Mouse (Mus musculus) heart, embryonic 13.5 days (tissue): ENCODE measurements at regions not wholly inside any gene's neighbourhood (a gene's known extent, or its start where the extent isn't known, plus 50 kb on each side); places are given as distances from the start of the nearest gene placed in this dataset.

Experiments used
- ATAC-seq: fragments of 200-750 bp; cut with Nextera tagmentation; 2 replicates; pipeline ENCODE4 v1.8.0; 2017; ENCODE audit warnings: moderate TSS enrichment; ENCODE audit not compliant: insufficient number of reproducible peaks, low FRiP score, low TSS enrichment; ENCODE audit errors: extremely low read depth
- H3K27ac ChIP-seq: fragments of 300-500 bp; sonication (generic); replicated peaks from 2 replicates; pipeline ENCODE4 v1.5.1; 2015; ENCODE audit warnings: moderate library complexity, mild to moderate bottlenecking, inconsistent platforms
- H3K27me3 ChIP-seq: fragments of 300-500 bp; sonication (generic); replicated peaks from 2 replicates; pipeline ENCODE4 v1.6.1; 2015; ENCODE audit warnings: mild to moderate bottlenecking, inconsistent platforms
- H3K36me3 ChIP-seq: fragments of 300-500 bp; sonication (generic); 2 replicates; pipeline ENCODE4 v1.6.1; 2015; ENCODE audit warnings: mild to moderate bottlenecking, inconsistent platforms
- H3K4me1 ChIP-seq: fragments of 300-500 bp; sonication (generic); 2 replicates; pipeline ENCODE4 v1.6.1; 2015; ENCODE audit warnings: inconsistent platforms
- H3K4me2 ChIP-seq: fragments of 300-500 bp; sonication (generic); 2 replicates; pipeline ENCODE4 v1.6.1; 2015; ENCODE audit warnings: inconsistent platforms, mild to moderate bottlenecking, moderate library complexity
- H3K4me3 ChIP-seq: fragments of 300-500 bp; sonication (generic); 2 replicates; pipeline ENCODE4 v1.5.1; 2015; ENCODE audit warnings: moderate library complexity, mild to moderate bottlenecking, inconsistent platforms
- H3K9ac ChIP-seq: fragments of 300-500 bp; sonication (generic); 2 replicates; pipeline ENCODE4 v1.6.1; 2015; ENCODE audit warnings: inconsistent platforms, mild to moderate bottlenecking, moderate library complexity
- H3K9me3 ChIP-seq: fragments of 300-500 bp; sonication (generic); 2 replicates; pipeline ENCODE4 v1.6.1; 2016; ENCODE audit warnings: inconsistent platforms
- WGBS: fragments of 180-500 bp; shearing (Covaris S2); methylation state at CpG from one replicate; pipeline ENCODE4 v1.1.7; 2015; ENCODE audit warnings: mixed read lengths; 5-methylcytosine and 5-hydroxymethylcytosine counted together

- Histone ChIP-seq H3K4me1 (no peaks in the 10 kb centered on the region), H3K27ac (no peak overlapping the region), H3K4me2 (no peak overlapping the region), H3K36me3 (no peaks in the 10 kb centered on the region), H3K9ac (no peak overlapping the region), H3K4me3 (no peak overlapping the region), H3K27me3 (peaks cover 3% of the 10 kb centered on the region; the same call in 1 of the 2 replicates), H3K9me3 (no peaks in the 10 kb centered on the region)
- ATAC-seq, result no peak
- 84% methylated on average over 3 of the region's 3 CpGs for WGBS
Measured at GRCm38 (mm10) chr2:131638996-131639605, 77.0 kb upstream of the Adra1d start.

- no peak overlapping the region for H3K27ac ChIP-seq
- H3K9me3 ChIP-seq, result no peaks in the 10 kb centered on the region
- 50% methylated on average over 2 of the region's 2 CpGs for WGBS
- no peaks in the 10 kb centered on the region for H3K4me1 ChIP-seq
- H3K4me3 ChIP-seq, result no peak overlapping the region
- no peak overlapping the region for H3K4me2 ChIP-seq
- peaks cover 3% of the 10 kb centered on the region; the same call in 1 of the 2 replicates for H3K27me3 ChIP-seq
- ATAC-seq, result no peak
- H3K36me3 ChIP-seq, result no peaks in the 10 kb centered on the region
- no peak overlapping the region for H3K9ac ChIP-seq
Measured at GRCm38 (mm10) chr2:131635791-131636190, 73.7 kb upstream of the Adra1d start.

GRCm38 (mm10) chr2:131617916-131618315 lies 55.8 kb upstream of the Adra1d start:
- Histone ChIP-seq H3K4me3 (no peak overlapping the region), H3K27me3 (no peaks in the 10 kb centered on the region), H3K9me3 (no peaks in the 10 kb centered on the region), H3K4me2 (no peak overlapping the region), H3K36me3 (no peaks in the 10 kb centered on the region), H3K9ac (no peak overlapping the region), H3K4me1 (no peaks in the 10 kb centered on the region), H3K27ac (no peak overlapping the region)
- ATAC-seq, result no peak
- 52% methylated on average over 4 of the region's 4 CpGs for WGBS

- ATAC-seq, result no peak
- no peaks in the 10 kb centered on the region for H3K9me3 ChIP-seq
- H3K9ac ChIP-seq, result no peak overlapping the region
- WGBS, result 48% methylated on average over 5 of the region's 5 CpGs
- H3K27ac ChIP-seq, result no peak overlapping the region
- H3K4me3 ChIP-seq, result no peak overlapping the region
- no peak overlapping the region for H3K4me2 ChIP-seq
- H3K36me3 ChIP-seq, result no peaks in the 10 kb centered on the region
- no peaks in the 10 kb centered on the region for H3K4me1 ChIP-seq
- no peaks in the 10 kb centered on the region for H3K27me3 ChIP-seq
Measured at GRCm38 (mm10) chr2:131612486-131612885, 50.4 kb upstream of the Adra1d start.
